Mouse (Mus musculus) ES-E14 (cell line): ENCODE data around the gene Tmprss2. TPM values are rescaled to one million over a fixed set of nuclear protein-coding genes. Genes with fewer than 3 reads are reported as not detected.

Source experiments
- DNase-seq: peaks from one replicate; pipeline ENCODE4 v3.0.0-alpha.2; 2013; ENCODE audit warnings: low read depth, low spot score
- H3K27ac ChIP-seq: 2 replicates; pipeline ENCODE4 v1.5.1; 2012; ENCODE audit warnings: low read depth, mild to moderate bottlenecking, low read length, moderate library complexity, mixed read lengths; ENCODE audit not compliant: poor library complexity, insufficient read depth, severe bottlenecking
- H3K36me3 ChIP-seq: 2 replicates; pipeline ENCODE4 v1.6.1; 2012; ENCODE audit warnings: mild to moderate bottlenecking, low read length, moderate library complexity, mixed read lengths; ENCODE audit not compliant: control insufficient read depth, poor library complexity, insufficient read depth, severe bottlenecking
- H3K4me1 ChIP-seq, 2 experiments: fragments of 150-350 bp in 1 of 2; sonication (generic) in 1 of 2; 2 replicates each; pipeline ENCODE4 v1.6.1; 2012; ENCODE audit warnings: low read length in 2 of 2, mild to moderate bottlenecking in 1 of 2, mixed read lengths in 1 of 2; ENCODE audit not compliant: control insufficient read depth in 2 of 2, insufficient read depth in 2 of 2, poor library complexity in 1 of 2
- H3K4me3 ChIP-seq, 2 experiments: fragments of 150-350 bp in 1 of 2; sonication (generic) in 1 of 2; 2 replicates each; pipeline ENCODE4 v1.5.1; 2012; ENCODE audit warnings: low read length in 2 of 2, low read depth in 1 of 2, mild to moderate bottlenecking in 1 of 2, mixed read lengths in 1 of 2; ENCODE audit not compliant: insufficient read depth in 1 of 2, poor library complexity in 1 of 2, severe bottlenecking in 1 of 2
- H3K9ac ChIP-seq: 2 replicates; pipeline ENCODE4 v1.6.1; 2012; ENCODE audit warnings: low read depth, mild to moderate bottlenecking, low read length, mixed read lengths; ENCODE audit not compliant: poor library complexity, insufficient read depth, severe bottlenecking
- H3K9me3 ChIP-seq: fragments of 150-350 bp; sonication (generic); 2 replicates; pipeline ENCODE4 v1.6.1; 2012; ENCODE audit warnings: low read depth, mild to moderate bottlenecking, low read length; ENCODE audit not compliant: control insufficient read depth, insufficient read depth
- CHD2 ChIP-seq: IDR thresholded peaks from 2 replicates; pipeline ENCODE4 v1.6.1; 2014; ENCODE audit warnings: mild to moderate bottlenecking, low read depth, low read length, inconsistent platforms
- HCFC1 ChIP-seq: IDR thresholded peaks from 2 replicates; pipeline ENCODE4 v1.6.1; 2012; ENCODE audit warnings: low read length, inconsistent platforms, borderline replicate concordance; ENCODE audit not compliant: insufficient read depth
- MAFK ChIP-seq: IDR thresholded peaks from 2 replicates; pipeline ENCODE4 v1.6.1; 2014; ENCODE audit warnings: mild to moderate bottlenecking, low read depth, low read length, inconsistent platforms; ENCODE audit not compliant: insufficient read depth
- ZC3H11A ChIP-seq: IDR thresholded peaks from 2 replicates; pipeline ENCODE4 v1.6.1; 2012; ENCODE audit warnings: low read depth, mild to moderate bottlenecking, inconsistent platforms, low read length, borderline replicate concordance
- ZNF384 ChIP-seq: IDR thresholded peaks from 2 replicates; pipeline ENCODE4 v1.6.1; 2012; ENCODE audit warnings: low read depth, low read length, inconsistent platforms
- in situ Hi-C, 2 experiments: fragments of 600-800 bp; cut with MboI; formaldehyde crosslinking; loops; one replicate each; pipeline ENCODE4 v1.15.1; 2025; ENCODE audit warnings: low sequenced_read_pairs in 2 of 2, inconsistent platforms in 1 of 2; ENCODE audit not compliant: unreplicated experiment in 2 of 2
- total RNA-seq: library from RNA; depleted of rRNA; stranded (reverse); fragments of 300-350 nt; gene quantifications from 2 replicates; pipeline ENCODE4 v1.2.3, GENCODE M21; 2012; rRNA removed

Tmprss2 gene
- 1.4 and 1.7 TPM in 2 replicates for total RNA-seq

- H3K4me3 ChIP-seq: peak within 1 kb of the TSS; percentile 63 to 66
- no peak for TF ChIP-seq CHD2
- TF ChIP-seq HCFC1: no peak
- no peak for TF ChIP-seq MAFK
- no peak for TF ChIP-seq ZC3H11A
- no peak for TF ChIP-seq ZNF384
- peak within 1 kb of the TSS; percentile 55 for H3K9ac ChIP-seq
- no peak for DNase-seq
- H3K27ac ChIP-seq: no peak within 1 kb of the TSS
- H3K36me3 ChIP-seq: no peaks in the 10 kb centered on the region
- H3K4me1 ChIP-seq: peaks cover 0 to 4% of the 10 kb centered on the region in 2 experiments; a peak in 1 of 4 replicates
- in situ Hi-C loops: no loop called here
- H3K9me3 ChIP-seq: no peaks in the 10 kb centered on the region
Measured at GRCm38 (mm10) chr16:97610939-97611338, at the start of gene Tmprss2. TSS of gene Tmprss2 (minus strand) at chr16:97611195.

GRCm38 (mm10) chr16:97659225-97659658 lies 48.2 kb upstream of the Tmprss2 start:
- no peak overlapping the region for H3K9ac ChIP-seq
- TF ChIP-seq CHD2 (no peak), HCFC1 (no peak), ZNF384 (no peak), MAFK (no peak), ZC3H11A (no peak)
- H3K4me3 ChIP-seq: no peak overlapping the region
- no peaks in the 10 kb centered on the region for H3K36me3 ChIP-seq
- no peak overlapping the region for H3K27ac ChIP-seq
- H3K9me3 ChIP-seq: no peaks in the 10 kb centered on the region
- in situ Hi-C loops: no loop called here
- peak; percentile 56 for DNase-seq
- peaks cover 0 to 6% of the 10 kb centered on the region in 2 experiments; a peak in 1 of 4 replicates for H3K4me1 ChIP-seq

- TF ChIP-seq ZC3H11A (no peak), ZNF384 (no peak), CHD2 (no peak), HCFC1 (no peak), MAFK (no peak)
- Histone ChIP-seq H3K9me3 (no peaks in the 10 kb centered on the region), H3K27ac (no peak overlapping the region), H3K36me3 (no peaks in the 10 kb centered on the region), H3K4me1 (peaks cover 0 to 6% of the 10 kb centered on the region in 2 experiments; a peak in 1 of 4 replicates), H3K4me3 (no peak overlapping the region), H3K9ac (no peak overlapping the region)
- in situ Hi-C loops: no loop called here
- DNase-seq: no peak
Measured at GRCm38 (mm10) chr16:97658481-97658880, 47.5 kb upstream of the Tmprss2 start.

GRCm38 (mm10) chr16:97655800-97656199 lies 44.8 kb upstream of the Tmprss2 start:
- Histone ChIP-seq H3K4me3 (no peak overlapping the region), H3K9me3 (no peaks in the 10 kb centered on the region), H3K4me1 (peaks cover 0 to 3% of the 10 kb centered on the region in 2 experiments; a peak in 1 of 4 replicates), H3K9ac (no peak overlapping the region), H3K36me3 (no peaks in the 10 kb centered on the region), H3K27ac (no peak overlapping the region)
- no peak for DNase-seq
- in situ Hi-C loops: no loop called here
- TF ChIP-seq HCFC1: no peak
- no peak for TF ChIP-seq ZNF384
- no peak for TF ChIP-seq CHD2
- no peak for TF ChIP-seq ZC3H11A
- no peak for TF ChIP-seq MAFK

- in situ Hi-C loops: no loop called here
- TF ChIP-seq ZNF384: no peak
- no peak for TF ChIP-seq ZC3H11A
- TF ChIP-seq HCFC1: no peak
- TF ChIP-seq CHD2: no peak
- TF ChIP-seq MAFK: no peak
- Histone ChIP-seq H3K4me1 (no peaks in the 10 kb centered on the region), H3K36me3 (no peaks in the 10 kb centered on the region), H3K4me3 (no peak overlapping the region), H3K9me3 (no peaks in the 10 kb centered on the region), H3K27ac (no peak overlapping the region), H3K9ac (no peak overlapping the region)
- no peak for DNase-seq
Measured at GRCm38 (mm10) chr16:97649522-97650188, 38.7 kb upstream of the Tmprss2 start.
